Mouse (Mus musculus): ENCODE results near the gene Tex21. TPM values are rescaled to one million over a fixed set of nuclear protein-coding genes. Genes with fewer than 3 reads are reported as not detected.

Gene Tex21
- polyA plus RNA-seq, 1 experiment: 60.2 TPM

- peak overlapping the region; percentile 51 for H3K4me3 ChIP-seq (ENCODE audit: control insufficient read depth, low read depth, low read length)
- H3K36me3 ChIP-seq (ENCODE audit: control insufficient read depth, insufficient read depth, low read length): no peaks in the 10 kb centered on the region
- TF ChIP-seq POLR2A (IDR thresholded peaks at IDR 0.05; ENCODE audit: control insufficient read depth, low read depth, low read length): 0 out of 2 replicates have a peak, but pooled peaks have one; percentile 26
- no peak for TF ChIP-seq CTCF (IDR thresholded peaks at IDR 0.05; ENCODE audit: control insufficient read depth, insufficient read depth, insufficient replicate concordance, low read depth, low read length)
- no peaks in the 10 kb centered on the region for H3K27me3 ChIP-seq (ENCODE audit: control insufficient read depth, insufficient read depth, low read length)
- H3K4me1 ChIP-seq (ENCODE audit: control insufficient read depth, insufficient read depth, low read length): peaks cover 16% of the 10 kb centered on the region
- peak overlapping the region; percentile 22 for H3K27ac ChIP-seq (ENCODE audit: control insufficient read depth, insufficient read depth, low read depth, low read length)
Observed at GRCm38 (mm10) chr12:76195912-76196708, 50.4 kb downstream of the Tex21 start.

- Histone ChIP-seq H3K27ac (ENCODE audit: control insufficient read depth, insufficient read depth, low read depth, low read length) (no peak overlapping the region), H3K4me1 (ENCODE audit: control insufficient read depth, insufficient read depth, low read length) (peaks cover 16% of the 10 kb centered on the region), H3K36me3 (ENCODE audit: control insufficient read depth, insufficient read depth, low read length) (no peaks in the 10 kb centered on the region), H3K4me3 (ENCODE audit: control insufficient read depth, low read depth, low read length) (no peak overlapping the region), H3K27me3 (ENCODE audit: control insufficient read depth, insufficient read depth, low read length) (no peaks in the 10 kb centered on the region)
- TF ChIP-seq POLR2A (IDR thresholded peaks at IDR 0.05; ENCODE audit: control insufficient read depth, low read depth, low read length) (no peak), CTCF (IDR thresholded peaks at IDR 0.05; ENCODE audit: control insufficient read depth, insufficient read depth, insufficient replicate concordance, low read depth, low read length) (no peak)
Observed at GRCm38 (mm10) chr12:76194526-76194925, 52.0 kb downstream of the Tex21 start.

DNA sequence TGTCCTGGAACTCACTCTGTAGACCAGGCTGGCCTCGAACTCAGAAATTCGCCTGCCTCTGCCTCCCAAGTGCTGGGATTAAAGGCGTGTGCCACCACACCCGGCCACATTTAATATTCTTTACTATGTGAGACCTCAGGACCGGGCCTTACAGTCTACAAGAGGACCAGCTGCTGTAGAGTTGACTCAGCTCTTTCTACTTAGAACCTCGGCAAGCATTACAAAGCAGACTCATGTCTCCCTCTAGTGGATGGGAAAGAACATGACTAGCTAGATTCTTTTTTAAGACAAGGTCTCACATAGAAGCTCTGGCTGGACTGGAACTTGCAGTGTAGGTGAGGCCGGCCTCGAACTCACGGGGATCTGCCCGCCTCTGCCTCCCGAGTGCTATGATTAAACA is 55.6 kb downstream of the Tex21 start:
- no peak overlapping the region for H3K27ac ChIP-seq (ENCODE audit: control insufficient read depth, insufficient read depth, low read depth, low read length)
- H3K4me3 ChIP-seq (ENCODE audit: control insufficient read depth, low read depth, low read length): no peak overlapping the region
- H3K36me3 ChIP-seq (ENCODE audit: control insufficient read depth, insufficient read depth, low read length): no peaks in the 10 kb centered on the region
- no peak for TF ChIP-seq POLR2A (IDR thresholded peaks at IDR 0.05; ENCODE audit: control insufficient read depth, low read depth, low read length)
- TF ChIP-seq CTCF (IDR thresholded peaks at IDR 0.05; ENCODE audit: control insufficient read depth, insufficient read depth, insufficient replicate concordance, low read depth, low read length): no peak
- H3K27me3 ChIP-seq (ENCODE audit: control insufficient read depth, insufficient read depth, low read length): no peaks in the 10 kb centered on the region
- peaks cover 5% of the 10 kb centered on the region for H3K4me1 ChIP-seq (ENCODE audit: control insufficient read depth, insufficient read depth, low read length)

GRCm38 (mm10) chr12:76187849-76188248 is 58.7 kb downstream of the Tex21 start:
- Histone ChIP-seq H3K27me3 (ENCODE audit: control insufficient read depth, insufficient read depth, low read length) (no peaks in the 10 kb centered on the region), H3K4me3 (ENCODE audit: control insufficient read depth, low read depth, low read length) (no peak overlapping the region)
- no peak for TF ChIP-seq POLR2A (IDR thresholded peaks at IDR 0.05; ENCODE audit: control insufficient read depth, low read depth, low read length)
- peak; percentile 11; the same call in 1 of the 2 replicates for TF ChIP-seq CTCF (IDR thresholded peaks at IDR 0.05; ENCODE audit: control insufficient read depth, insufficient read depth, insufficient replicate concordance, low read depth, low read length)

DNA sequence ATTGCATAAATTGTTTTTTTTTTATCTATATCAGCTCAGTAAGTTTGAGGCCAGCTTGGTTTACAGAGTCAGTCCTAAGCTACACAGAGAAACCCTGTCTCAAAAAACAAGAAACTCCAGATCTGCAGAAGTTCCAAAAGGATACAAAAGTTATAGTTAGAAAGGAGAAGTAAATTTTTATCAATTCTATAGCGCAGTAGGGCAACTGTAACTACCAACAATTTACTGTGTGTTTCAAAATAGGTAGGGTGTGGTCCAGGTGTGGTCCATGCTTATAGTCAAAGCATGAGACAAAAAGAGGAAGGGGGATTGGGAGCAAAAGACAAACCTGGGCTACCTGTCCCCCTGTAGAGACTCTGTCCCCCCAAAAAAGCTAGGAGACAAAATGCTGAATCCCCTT is 60.1 kb downstream of the Tex21 start:
- Histone ChIP-seq H3K27me3 (ENCODE audit: control insufficient read depth, insufficient read depth, low read length) (no peaks in the 10 kb centered on the region), H3K27ac (ENCODE audit: control insufficient read depth, insufficient read depth, low read depth, low read length) (no peak overlapping the region), H3K4me1 (ENCODE audit: control insufficient read depth, insufficient read depth, low read length) (no peaks in the 10 kb centered on the region; the same call in 1 of the 2 replicates), H3K4me3 (ENCODE audit: control insufficient read depth, low read depth, low read length) (no peak overlapping the region), H3K36me3 (ENCODE audit: control insufficient read depth, insufficient read depth, low read length) (no peaks in the 10 kb centered on the region)
- no peak for TF ChIP-seq CTCF (IDR thresholded peaks at IDR 0.05; ENCODE audit: control insufficient read depth, insufficient read depth, insufficient replicate concordance, low read depth, low read length)
- no peak for TF ChIP-seq POLR2A (IDR thresholded peaks at IDR 0.05; ENCODE audit: control insufficient read depth, low read depth, low read length)

More at GRCm38 (mm10) chr12:76187849-76188248, 58.7 kb downstream of the Tex21 start:
- Histone ChIP-seq H3K4me1 (ENCODE audit: control insufficient read depth, insufficient read depth, low read length) (no peaks in the 10 kb centered on the region), H3K36me3 (ENCODE audit: control insufficient read depth, insufficient read depth, low read length) (no peaks in the 10 kb centered on the region), H3K27ac (ENCODE audit: control insufficient read depth, insufficient read depth, low read depth, low read length) (no peak overlapping the region)

GRCm38 (mm10) chr12:76185167-76185816 is 61.3 kb downstream of the Tex21 start:
- TF ChIP-seq CTCF (IDR thresholded peaks at IDR 0.05; ENCODE audit: control insufficient read depth, insufficient read depth, insufficient replicate concordance, low read depth, low read length): no peak
- no peak for TF ChIP-seq POLR2A (IDR thresholded peaks at IDR 0.05; ENCODE audit: control insufficient read depth, low read depth, low read length)
- H3K27me3 ChIP-seq (ENCODE audit: control insufficient read depth, insufficient read depth, low read length): no peaks in the 10 kb centered on the region

GRCm38 (mm10) chr12:76184271-76184670 is 62.3 kb downstream of the Tex21 start:
- Histone ChIP-seq H3K4me1 (ENCODE audit: control insufficient read depth, insufficient read depth, low read length) (no peaks in the 10 kb centered on the region; the same call in 1 of the 2 replicates), H3K27me3 (ENCODE audit: control insufficient read depth, insufficient read depth, low read length) (no peaks in the 10 kb centered on the region), H3K36me3 (ENCODE audit: control insufficient read depth, insufficient read depth, low read length) (no peaks in the 10 kb centered on the region), H3K27ac (ENCODE audit: control insufficient read depth, insufficient read depth, low read depth, low read length) (no peak overlapping the region), H3K4me3 (ENCODE audit: control insufficient read depth, low read depth, low read length) (no peak overlapping the region)
- TF ChIP-seq POLR2A (IDR thresholded peaks at IDR 0.05; ENCODE audit: control insufficient read depth, low read depth, low read length) (no peak), CTCF (IDR thresholded peaks at IDR 0.05; ENCODE audit: control insufficient read depth, insufficient read depth, insufficient replicate concordance, low read depth, low read length) (no peak)

More at GRCm38 (mm10) chr12:76185167-76185816, 61.3 kb downstream of the Tex21 start:
- Histone ChIP-seq H3K36me3 (ENCODE audit: control insufficient read depth, insufficient read depth, low read length) (no peaks in the 10 kb centered on the region), H3K4me1 (ENCODE audit: control insufficient read depth, insufficient read depth, low read length) (no peaks in the 10 kb centered on the region; the same call in 1 of the 2 replicates), H3K4me3 (ENCODE audit: control insufficient read depth, low read depth, low read length) (no peak overlapping the region), H3K27ac (ENCODE audit: control insufficient read depth, insufficient read depth, low read depth, low read length) (no peak overlapping the region)

Measured in testis, adult 2 months (tissue).